Mouse (Mus musculus) intestine, postnatal 0 days (tissue): Measurements from ENCODE around the gene Arid4b. TPM values are rescaled to one million over a fixed set of nuclear protein-coding genes. Genes with fewer than 3 reads are reported as not detected.
A peak's percentile ranks its signal among the peaks of the same experiment; 100 is the strongest.
"Not testable (repeated sequence)": the region's sequence is repeated elsewhere in the genome, so short reads cannot be mapped to it uniquely, and the experiment has no call there.

Experiments used
- ATAC-seq: fragments of 200-750 bp; cut with Nextera tagmentation; 2 replicates; pipeline ENCODE4 v1.8.0; 2017; ENCODE audit warnings: mild to moderate bottlenecking, moderate TSS enrichment, moderate library complexity
- H3K27ac ChIP-seq: fragments of 300-500 bp; sonication (generic); 2 replicates; pipeline ENCODE4 v1.5.1; 2014; ENCODE audit warnings: mild to moderate bottlenecking, low read depth, low read length, moderate library complexity
- H3K27me3 ChIP-seq: fragments of 300-500 bp; sonication (generic); replicated peaks from 2 replicates; pipeline ENCODE4 v1.6.1; 2014; ENCODE audit warnings: low read length, mixed read lengths; ENCODE audit not compliant: control insufficient read depth, insufficient read depth
- H3K36me3 ChIP-seq: fragments of 300-500 bp; sonication (generic); 2 replicates; pipeline ENCODE4 v1.6.1; 2014; ENCODE audit warnings: mild to moderate bottlenecking, moderate library complexity; ENCODE audit not compliant: control insufficient read depth, insufficient read depth
- H3K4me1 ChIP-seq: fragments of 300-500 bp; sonication (generic); replicated peaks from 2 replicates; pipeline ENCODE4 v1.6.1; 2014; ENCODE audit warnings: antibody characterized with exemption, low read length, mixed read lengths; ENCODE audit not compliant: control insufficient read depth, insufficient read depth
- H3K4me2 ChIP-seq: fragments of 300-500 bp; sonication (generic); replicated peaks from 2 replicates; pipeline ENCODE4 v1.6.1; 2014; ENCODE audit warnings: low read depth, mild to moderate bottlenecking, moderate library complexity
- H3K4me3 ChIP-seq: fragments of 300-500 bp; sonication (generic); 2 replicates; pipeline ENCODE4 v1.5.1; 2014; ENCODE audit warnings: low read depth, low read length
- H3K9ac ChIP-seq: fragments of 300-500 bp; sonication (generic); 2 replicates; pipeline ENCODE4 v1.6.1; 2014; ENCODE audit warnings: mild to moderate bottlenecking, low read depth, low read length
- H3K9me3 ChIP-seq: fragments of 300-500 bp; sonication (generic); 2 replicates; pipeline ENCODE4 v1.6.1; 2016; ENCODE audit warnings: mixed run types; ENCODE audit not compliant: control insufficient read depth
- CTCF ChIP-seq: sonication (generic); IDR thresholded peaks from 2 replicates; pipeline ENCODE4 v1.5.1; 2016; ENCODE audit warnings: low read depth, mild to moderate bottlenecking, control low read depth, antibody characterized with exemption, moderate library complexity
- WGBS: fragments of 180-500 bp; shearing (Covaris S2); extraction: QIAGEN DNeasy Blood & Tissue Kit; methylation state at CpG from one replicate; pipeline ENCODE4 v1.1.7; 2014; 5-methylcytosine and 5-hydroxymethylcytosine counted together
- polyA plus RNA-seq: library from polyadenylated mRNA; unstranded; fragments of >200 nt; fragmentation: Nextera tagmentation; extraction: Ambion mirVana; gene quantifications from 2 replicates; pipeline ENCODE4 v1.2.1, GENCODE M21; 2015

Arid4b gene
- polyA plus RNA-seq, 1 experiment from 2014 or later, result 25.6 TPM

DNA sequence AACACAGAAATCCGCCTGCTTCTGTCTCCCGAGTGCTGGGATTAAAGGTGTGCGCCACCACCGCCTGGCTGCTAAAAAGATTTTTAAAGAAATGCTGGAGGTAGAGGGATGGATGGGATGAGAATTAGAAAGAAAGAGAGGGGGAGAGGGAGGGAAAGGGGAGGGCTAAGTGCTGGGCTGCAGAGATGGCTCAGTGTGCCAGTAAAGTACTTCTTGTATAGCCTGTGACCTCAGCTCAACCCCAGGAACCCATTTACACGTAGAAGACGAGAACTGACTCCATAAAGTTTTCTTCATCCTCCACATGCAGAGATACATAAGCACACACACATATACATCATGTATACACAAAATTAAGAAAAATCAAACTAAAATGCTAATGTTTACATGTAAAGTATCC is 37.5 kb upstream of the Arid4b start:
- no peaks in the 10 kb centered on the region for H3K27me3 ChIP-seq
- WGBS, result 85% methylated on average over 6 of the region's 6 CpGs
- no peaks in the 10 kb centered on the region for H3K4me1 ChIP-seq
- H3K36me3 ChIP-seq, result peaks cover 21% of the 10 kb centered on the region
- H3K9me3 ChIP-seq, result no peaks in the 10 kb centered on the region
- TF ChIP-seq CTCF, result no peak
- no peak overlapping the region for H3K4me2 ChIP-seq
- no peak for ATAC-seq
- H3K27ac ChIP-seq, result no peak overlapping the region
- H3K9ac ChIP-seq, result no peak overlapping the region
- H3K4me3 ChIP-seq, result no peak overlapping the region

DNA sequence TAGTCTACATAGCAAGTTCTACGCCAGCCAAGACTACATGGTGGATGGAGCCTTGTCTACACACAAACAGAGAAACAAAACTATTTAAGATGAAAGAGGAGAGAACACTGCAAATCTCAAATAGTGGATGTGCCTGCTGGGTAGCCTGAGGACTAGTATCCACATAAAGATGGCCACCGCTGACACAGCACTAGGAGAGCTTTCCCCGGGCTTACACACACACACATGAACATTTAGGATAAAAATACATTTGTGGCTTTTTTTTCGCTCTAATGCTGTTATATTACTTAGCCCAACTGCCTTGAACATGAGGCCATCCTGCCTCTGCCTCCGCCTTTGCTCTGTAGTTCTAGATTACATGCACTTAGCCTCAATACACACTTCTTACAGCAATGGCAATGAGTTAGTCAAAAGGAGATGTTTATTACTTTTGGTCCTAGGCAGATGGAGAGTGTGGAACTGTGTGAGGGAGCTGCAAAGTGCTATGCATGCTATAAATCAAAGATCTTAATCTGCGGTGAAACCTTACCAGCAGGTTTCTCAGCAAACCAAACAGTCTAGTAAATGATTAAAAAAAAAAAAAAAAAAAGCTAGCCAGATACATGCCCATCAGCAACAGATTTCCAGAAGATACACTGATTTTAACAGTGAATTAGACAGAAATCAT is 36.7 kb upstream of the Arid4b start:
- Histone ChIP-seq H3K4me1 (no peaks in the 10 kb centered on the region), H3K4me3 (no peak overlapping the region), H3K9ac (no peak overlapping the region), H3K4me2 (no peak overlapping the region), H3K27me3 (no peaks in the 10 kb centered on the region), H3K27ac (no peak overlapping the region), H3K9me3 (no peaks in the 10 kb centered on the region), H3K36me3 (peaks cover 21% of the 10 kb centered on the region)
- peak; percentile 69 for ATAC-seq
- TF ChIP-seq CTCF, result no peak
- WGBS, result 74% methylated on average over 6 of the region's 6 CpGs

DNA sequence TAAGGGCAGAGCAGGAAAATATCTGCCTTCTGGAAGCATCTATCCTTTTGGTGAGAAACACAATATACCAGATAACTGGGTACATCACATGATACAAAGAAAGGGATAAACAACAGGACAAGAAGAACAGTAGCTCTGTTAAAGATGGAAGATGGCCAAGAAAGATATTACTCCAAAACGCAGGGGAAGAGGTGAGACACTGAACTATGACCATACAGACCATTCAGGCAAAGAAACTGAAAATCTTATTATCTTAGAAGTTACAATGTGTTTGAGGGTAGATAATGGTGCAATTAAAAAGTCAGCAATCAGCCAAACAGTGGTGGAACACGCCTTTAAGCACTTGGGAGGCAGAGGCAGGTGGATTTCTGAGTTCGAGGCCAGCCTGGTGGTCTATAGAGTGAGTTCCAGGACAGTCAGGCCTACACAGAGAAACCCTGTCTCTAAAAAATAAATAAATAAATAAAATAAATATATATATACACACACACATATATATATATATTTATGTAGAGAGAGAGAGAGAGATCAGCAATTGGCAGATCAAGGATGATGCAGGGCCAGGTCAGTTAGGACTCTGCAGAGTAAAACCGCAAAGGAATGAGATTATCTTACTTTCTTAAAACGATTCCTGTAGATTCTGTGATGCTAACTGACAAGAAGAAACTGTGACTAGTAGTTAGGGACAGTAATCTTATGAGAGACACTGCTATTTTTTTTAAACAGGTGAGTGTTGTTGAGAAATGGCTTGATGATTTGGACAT is 29.5 kb upstream of the Arid4b start:
- no peak overlapping the region for H3K27ac ChIP-seq
- H3K9ac ChIP-seq, result no peak overlapping the region
- H3K4me1 ChIP-seq, result no peaks in the 10 kb centered on the region; the same call in 1 of the 2 replicates
- no peak for TF ChIP-seq CTCF
- peaks cover 6% of the 10 kb centered on the region; the same call in 1 of the 2 replicates for H3K36me3 ChIP-seq
- 68% methylated on average over 5 of the region's 5 CpGs for WGBS
- no peak overlapping the region for H3K4me3 ChIP-seq
- no peak for ATAC-seq
- H3K9me3 ChIP-seq, result no peaks in the 10 kb centered on the region
- H3K27me3 ChIP-seq, result no peaks in the 10 kb centered on the region
- H3K4me2 ChIP-seq, result no peak overlapping the region

DNA sequence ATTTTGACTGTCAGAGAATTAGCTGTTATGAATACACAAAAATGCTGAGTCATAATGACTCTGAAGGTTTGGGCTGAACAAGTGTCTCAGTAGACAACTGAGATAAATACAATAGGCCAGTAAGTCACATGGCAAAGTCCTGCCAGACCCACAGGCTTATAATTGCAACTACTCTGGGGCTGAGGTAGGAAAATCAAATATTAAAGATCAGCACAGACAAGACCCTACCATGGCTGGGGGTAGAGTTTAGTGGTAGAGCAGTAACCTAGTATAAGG is 29.0 kb upstream of the Arid4b start:
- H3K4me3 ChIP-seq, result no peak overlapping the region
- TF ChIP-seq CTCF, result no peak
- H3K36me3 ChIP-seq, result peaks cover 3% of the 10 kb centered on the region; the same call in 1 of the 2 replicates
- no peak overlapping the region for H3K27ac ChIP-seq
- H3K9me3 ChIP-seq, result no peaks in the 10 kb centered on the region
- H3K4me1 ChIP-seq, result no peaks in the 10 kb centered on the region; the same call in 1 of the 2 replicates
- no peak overlapping the region for H3K9ac ChIP-seq
- no peaks in the 10 kb centered on the region for H3K27me3 ChIP-seq
- no peak for ATAC-seq
- no peak overlapping the region for H3K4me2 ChIP-seq

DNA sequence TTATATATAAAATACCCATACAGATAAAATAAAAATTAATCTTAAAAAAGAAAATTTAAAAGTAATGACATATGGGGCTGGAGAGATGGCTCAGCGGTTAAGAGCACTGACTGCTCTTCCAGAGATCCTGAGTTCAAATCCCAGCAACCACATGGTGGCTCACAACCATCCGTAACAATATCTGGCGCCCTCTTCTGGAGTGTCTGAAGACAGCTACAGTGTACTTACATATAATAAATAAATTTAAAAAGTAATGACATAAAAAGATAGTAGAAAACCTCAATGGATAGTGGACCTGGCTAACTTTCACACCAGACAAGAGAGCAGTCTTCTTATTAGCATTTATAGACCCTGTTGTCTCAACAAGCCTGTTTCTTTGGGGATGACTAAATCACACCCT is 27.7 kb upstream of the Arid4b start:
- TF ChIP-seq CTCF, result 0 out of 2 replicates have a peak, but pooled peaks have one; percentile 13
- H3K9me3 ChIP-seq, H3K9ac ChIP-seq, H3K4me3 ChIP-seq, H3K36me3 ChIP-seq, H3K27ac ChIP-seq, ATAC-seq, H3K4me2 ChIP-seq, H3K4me1 ChIP-seq, H3K27me3 ChIP-seq: not testable (repeated sequence)
- WGBS, result 87% methylated on average over 3 of the region's 3 CpGs

DNA sequence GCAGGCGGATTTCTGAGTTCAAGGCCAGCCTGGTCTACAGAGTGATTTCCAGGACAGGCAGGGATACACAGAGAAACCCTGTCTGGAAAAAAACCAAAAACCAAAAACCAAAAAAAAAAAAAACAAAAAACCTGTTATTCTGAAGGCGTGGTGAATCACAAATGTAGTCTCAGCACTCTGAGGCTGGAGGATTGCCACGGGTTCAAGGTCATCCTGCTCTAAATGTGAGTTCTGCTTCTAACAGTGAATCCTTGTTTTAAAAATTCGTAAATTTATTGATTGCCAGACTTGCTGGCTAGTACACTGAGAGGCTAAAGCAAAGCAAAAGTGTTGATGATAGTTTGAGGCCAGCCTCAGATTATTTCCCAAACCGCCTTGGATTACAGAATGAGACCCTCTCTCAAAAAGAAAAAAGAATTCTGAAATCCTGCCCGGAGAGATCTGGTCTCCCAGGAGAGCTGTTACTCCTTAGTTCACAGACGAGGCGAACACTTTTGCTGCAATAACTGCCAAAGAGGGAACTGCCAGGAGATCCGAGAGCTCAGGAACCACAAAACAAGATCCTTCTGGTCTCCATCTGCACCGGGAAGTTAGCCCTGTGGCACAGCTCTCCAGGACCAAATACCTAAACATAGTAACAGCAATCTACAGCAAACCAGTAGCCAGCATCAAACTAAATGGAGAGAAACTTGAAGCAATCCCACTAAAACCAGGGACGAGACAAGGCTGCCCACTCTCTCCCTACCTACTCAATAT is 27.0 kb upstream of the Arid4b start:
- Histone ChIP-seq H3K9ac (no peak overlapping the region), H3K4me1 (no peaks in the 10 kb centered on the region; the same call in 1 of the 2 replicates), H3K27me3 (no peaks in the 10 kb centered on the region), H3K27ac (no peak overlapping the region), H3K4me2 (no peak overlapping the region), H3K9me3 (no peaks in the 10 kb centered on the region), H3K36me3 (no peaks in the 10 kb centered on the region), H3K4me3 (no peak overlapping the region)
- WGBS, result 91% methylated on average over 11 of the region's 11 CpGs
- no peak for TF ChIP-seq CTCF
- no peak for ATAC-seq
